8 mouse cellular contexts compared by ENCODE assay signal in genomic region chr7:101450422-101451401, GRCm38 (mm10). TPM values are rescaled to one million over a fixed set of nuclear protein-coding genes. Genes with fewer than 3 reads are reported as not detected.
DNase-seq lines count a peak whose midpoint lies in the region; ATAC-seq and TF ChIP-seq lines count a peak whose summit lies in the region.

No protein-coding gene starts in this region.

- no peak for TF ChIP-seq POLR2A in limb, embryonic 14.5 days (IDR thresholded peaks at IDR 0.05; ENCODE audit: borderline replicate concordance, extremely low read depth, insufficient read depth, insufficient read length)

- H3K27me3 ChIP-seq in embryonic facial prominence, embryonic 13.5 days, result peaks cover 55% of the 10 kb centered on the region
- peaks cover 24% of the 10 kb centered on the region for H3K27me3 ChIP-seq in limb, embryonic 14.5 days (ENCODE audit: control insufficient read depth, insufficient read depth, low read length)
- H3K27me3 ChIP-seq in midbrain, embryonic 16.5 days (ENCODE audit: control insufficient read depth, insufficient read depth, low read depth, low read length), result peaks cover 18% of the 10 kb centered on the region

- H3K4me1 ChIP-seq in embryonic facial prominence, embryonic 13.5 days, result peaks cover 12% of the 10 kb centered on the region
- 0 out of 2 replicates have a peak, but pooled peaks cover 4% of the 10 kb centered on the region for H3K4me1 ChIP-seq in limb, embryonic 14.5 days (ENCODE audit: control insufficient read depth, insufficient read depth, low read length)
- H3K4me1 ChIP-seq in midbrain, embryonic 16.5 days (ENCODE audit: control insufficient read depth, insufficient read depth, low read length), result peaks cover 7% of the 10 kb centered on the region; the same call in 1 of the 2 replicates

- H3K9me3 ChIP-seq in embryonic facial prominence, embryonic 13.5 days, result no peaks in the 10 kb centered on the region
- H3K9me3 ChIP-seq in limb, embryonic 14.5 days (ENCODE audit: control insufficient read depth, low read length), result no peaks in the 10 kb centered on the region
- no peaks in the 10 kb centered on the region for H3K9me3 ChIP-seq in midbrain, embryonic 16.5 days (replicated peaks; ENCODE audit: control insufficient read depth, low read length, poor library complexity, severe bottlenecking)

- peak overlapping the region; percentile 99 for H3K4me2 ChIP-seq in embryonic facial prominence, embryonic 13.5 days
- peak overlapping the region; percentile 98 for H3K4me2 ChIP-seq in limb, embryonic 14.5 days (replicated peaks; ENCODE audit: low read depth, low read length, severe bottlenecking)
- peak overlapping the region; percentile 100 for H3K4me2 ChIP-seq in midbrain, embryonic 16.5 days (ENCODE audit: low read length)

- H3K4me3 ChIP-seq in embryonic facial prominence, embryonic 13.5 days, result peak overlapping the region; percentile 57
- H3K4me3 ChIP-seq in limb, embryonic 14.5 days (replicated peaks; ENCODE audit: low read length), result peak overlapping the region; percentile 58
- peak overlapping the region; percentile 60 for H3K4me3 ChIP-seq in midbrain, embryonic 16.5 days (ENCODE audit: low read depth, low read length)

- H3K9ac ChIP-seq in embryonic facial prominence, embryonic 13.5 days, result peak overlapping the region; percentile 61
- peak overlapping the region; percentile 46 for H3K9ac ChIP-seq in limb, embryonic 14.5 days (ENCODE audit: low read depth, low read length, severe bottlenecking)
- peak overlapping the region; percentile 70 for H3K9ac ChIP-seq in midbrain, embryonic 16.5 days (ENCODE audit: low read depth, low read length)

- peak; percentile 54 for ATAC-seq in embryonic facial prominence, embryonic 13.5 days (ENCODE audit: insufficient number of reproducible peaks, insufficient read depth, low FRiP score, low TSS enrichment, low read depth)
- peak; percentile 78 for ATAC-seq in limb, embryonic 14.5 days (ENCODE audit: low FRiP score, low read depth)
- ATAC-seq in midbrain, embryonic 16.5 days, result peak; percentile 87

- under 1% methylated on average over 66 of the region's 68 CpGs for WGBS in embryonic facial prominence, embryonic 13.5 days
- 2% methylated on average over 40 of the region's 68 CpGs for WGBS in limb, embryonic 14.5 days
- under 1% methylated on average over 64 of the region's 68 CpGs for WGBS in midbrain, embryonic 16.5 days

- no peaks in the 10 kb centered on the region for H3K36me3 ChIP-seq in embryonic facial prominence, embryonic 13.5 days
- H3K36me3 ChIP-seq in limb, embryonic 14.5 days (ENCODE audit: control insufficient read depth, insufficient read depth, low read length), result no peaks in the 10 kb centered on the region
- no peaks in the 10 kb centered on the region for H3K36me3 ChIP-seq in midbrain, embryonic 16.5 days (ENCODE audit: control insufficient read depth, insufficient read depth, low read length)

- no peak overlapping the region for H3K27ac ChIP-seq in embryonic facial prominence, embryonic 13.5 days
- H3K27ac ChIP-seq in limb, embryonic 14.5 days (replicated peaks; ENCODE audit: low read depth, low read length), result no peak overlapping the region
- H3K27ac ChIP-seq in midbrain, embryonic 16.5 days (ENCODE audit: low read length), result no peak overlapping the region

- peak; percentile 54 for DNase-seq in 416B (ENCODE audit: low read depth)
- DNase-seq in adrenal gland, postnatal 4 days (ENCODE audit: low spot score in 2 of 2), result peak; percentile 81 to 84
- peak; percentile 84 to 87 for DNase-seq in heart, adult 9 months (ENCODE audit: low spot score in 2 of 2)
- peak; percentile 85 for DNase-seq in kidney, adult 9 months
- peak; percentile 67 for DNase-seq in limb, embryonic 14.5 days (ENCODE audit: low spot score)
- peak; percentile 81 to 89 for DNase-seq in spleen, postnatal 10 days (ENCODE audit: low spot score in 2 of 2)

RNA-seq across cellular contexts. Expression of gene Pde2a, which starts 29.2 kb away (rescaled TPM):
- 100 to 1,000 TPM; 105 to 129 TPM for total RNA-seq in adrenal gland, postnatal 4 days (2021)
- 7.4 and 10.5 TPM in 2 replicates for polyA plus RNA-seq in embryonic facial prominence, embryonic 13.5 days (2015; fragmentation: Nextera tagmentation; extraction: Ambion mirVana)
- 11.8 and 12.7 TPM in 2 replicates for polyA plus RNA-seq in limb, embryonic 14.5 days (2012; rRNA removed)
- 4.9 and 10.5 TPM in 2 replicates for polyA plus RNA-seq in limb, embryonic 14.5 days (2014; fragmentation: Nextera tagmentation; extraction: Ambion mirVana)
- 31.6 and 35.5 TPM in 2 replicates for polyA plus RNA-seq in midbrain, embryonic 16.5 days (2015; fragmentation: Nextera tagmentation; extraction: Ambion mirVana)

RNA-seq across cellular contexts. Expression of gene Gm45837, which starts 40.0 kb away (rescaled TPM):
- 10 to 100 TPM in 1 of 2 experiments, 1 to 10 TPM in 1; 7.2 to 21.2 TPM for total RNA-seq in adrenal gland, postnatal 4 days (2021)
- polyA plus RNA-seq in embryonic facial prominence, embryonic 13.5 days (2015; fragmentation: Nextera tagmentation; extraction: Ambion mirVana), result 1.2 and 2.1 TPM in 2 replicates
- 0.41 and 0.93 TPM in 2 replicates for polyA plus RNA-seq in limb, embryonic 14.5 days (2012; rRNA removed)
- polyA plus RNA-seq in limb, embryonic 14.5 days (2014; fragmentation: Nextera tagmentation; extraction: Ambion mirVana), result 7.5 and 8.8 TPM in 2 replicates
- polyA plus RNA-seq in midbrain, embryonic 16.5 days (2015; fragmentation: Nextera tagmentation; extraction: Ambion mirVana), result 0.65 and 0.69 TPM in 2 replicates
